ENCODE assay signal across 19 mouse cellular contexts in genomic region chr4:59890086-59890600, GRCm38 (mm10). TPM values are rescaled to one million over a fixed set of nuclear protein-coding genes. Genes with fewer than 3 reads are reported as not detected.
DNase-seq lines count a peak whose midpoint lies in the region; ATAC-seq and TF ChIP-seq lines count a peak whose summit lies in the region.
"Had no signal": no experiment of that assay in that cellular context is flagged by ENCODE, and none has a peak within 500 bp of the region (broad histone marks: within the 10 kb centered on the region; RNA-seq: fewer than 3 reads in every experiment).

No protein-coding gene starts in this region.

- no peak overlapping the region for H3K4me3 ChIP-seq in heart, postnatal 0 days (ENCODE audit: low read depth, low read length)
- H3K4me3 ChIP-seq: midbrain, embryonic 15.5 days; neural tube, embryonic 13.5 days had no signal

- peaks cover 21% of the 10 kb centered on the region for H3K36me3 ChIP-seq in heart, postnatal 0 days (replicated peaks; ENCODE audit: control insufficient read depth, insufficient read depth, low read length)

- H3K9ac ChIP-seq in heart, postnatal 0 days (replicated peaks; ENCODE audit: low read depth, low read length) = no peak overlapping the region
- H3K9ac ChIP-seq: forebrain, postnatal 0 days; liver, embryonic 14.5 days; midbrain, embryonic 15.5 days; neural tube, embryonic 13.5 days had no signal

- H3K9me3 ChIP-seq in heart, postnatal 0 days (replicated peaks; ENCODE audit: control insufficient read depth, low read length) = no peaks in the 10 kb centered on the region
- H3K9me3 ChIP-seq: midbrain, embryonic 15.5 days; neural tube, embryonic 13.5 days had no signal

- peak; percentile 93 for ATAC-seq in heart, postnatal 0 days (ENCODE audit: insufficient read depth, low read depth)
- ATAC-seq in megakaryocyte, adult 5-6 weeks (ENCODE audit: poor library complexity, severe bottlenecking) = no peak
- ATAC-seq: midbrain, embryonic 15.5 days had no signal

- H3K27ac ChIP-seq in heart, postnatal 0 days (ENCODE audit: low read depth) = peak overlapping the region; percentile 81
- H3K27ac ChIP-seq: liver, embryonic 14.5 days; midbrain, embryonic 15.5 days; neural tube, embryonic 13.5 days had no signal

- peaks cover 34% of the 10 kb centered on the region for H3K4me1 ChIP-seq in heart, postnatal 0 days (ENCODE audit: control insufficient read depth, insufficient read depth)
- H3K4me1 ChIP-seq: midbrain, embryonic 15.5 days; neural tube, embryonic 13.5 days had no signal

- TF ChIP-seq CTCF in heart, postnatal 0 days (IDR thresholded peaks at IDR 0.05; ENCODE audit: low read depth) = no peak

- WGBS in heart, postnatal 0 days = 38% methylated on average over 6 of the region's 6 CpGs

- DNase-seq in gastrocnemius, adult 18-20 months (ENCODE audit: low spot score) = peak; percentile 19
- DNase-seq in gastrocnemius, postnatal 10 days = no peak
- peak; percentile 92 for DNase-seq in cerebellum, adult 11-12 months
- DNase-seq in heart, adult 18-20 months = peak; percentile 59 to 83
- peak; percentile 67 for DNase-seq in heart, postnatal 0 days (ENCODE audit: low spot score)
- DNase-seq in urinary bladder, adult 2 months (ENCODE audit: low spot score) = no peak
- no peak for DNase-seq in frontal cortex, postnatal 14 days (ENCODE audit: low spot score in 2 of 2)
- DNase-seq: adrenal gland, postnatal 25 days; forebrain, postnatal 0 days; kidney, adult 11 months had no signal

- H3K27me3 ChIP-seq in heart, postnatal 0 days (ENCODE audit: control insufficient read depth, insufficient read depth, low read length) = no peaks in the 10 kb centered on the region
- H3K27me3 ChIP-seq: midbrain, embryonic 15.5 days; neural tube, embryonic 13.5 days had no signal

- peak; percentile 70; the same call in 1 of the 2 replicates for TF ChIP-seq EP300 in heart, postnatal 0 days (IDR thresholded peaks at IDR 0.05; ENCODE audit: low read depth)

- H3K4me2 ChIP-seq in heart, postnatal 0 days (ENCODE audit: low read depth, low read length) = no peak overlapping the region
- H3K4me2 ChIP-seq: midbrain, embryonic 15.5 days; neural tube, embryonic 13.5 days had no signal

RNA-seq across cellular contexts. Expression of gene Slc46a2, which starts 24.7 kb away (rescaled TPM):
- total RNA-seq in gastrocnemius, adult 18-20 months (2021) = not detected
- total RNA-seq in gastrocnemius, postnatal 10 days (2021) = not detected
- under 1 TPM; 0.12 to 0.15 TPM for total RNA-seq in heart, adult 18-20 months (2021)
- 0.35 and 2.5 TPM in 2 replicates for total RNA-seq in heart, postnatal 0 days (2014; rRNA removed; ENCODE audit: low replicate concordance)
- polyA plus RNA-seq in heart, postnatal 0 days (2015; fragmentation: Nextera tagmentation; extraction: Ambion mirVana) = 0.10 and 0.14 TPM in 2 replicates
- not detected in 2 replicates for total RNA-seq in megakaryocyte, adult 5-6 weeks (2015)
- total RNA-seq in megakaryocyte, adult 5-6 weeks (2017) = not detected in 2 replicates
- polyA plus RNA-seq in urinary bladder, adult 2 months (2012; rRNA removed) = 0.97 and 1.3 TPM in 2 replicates
- total RNA-seq: adrenal gland, postnatal 25 days; common myeloid progenitor, adult 5-6 weeks; forebrain, postnatal 0 days; gastrocnemius, postnatal 4 days; left cerebral cortex, postnatal 10 days had no signal
- polyA plus RNA-seq: large intestine, adult 2 months; liver, embryonic 14.5 days; neural tube, embryonic 13.5 days; spleen, adult 2 months had no signal

Comparison
In these comparisons a context has a peak if more than half of its experiments do, and no peak if none do; other contexts are left out.
1. DNase-seq: peak in gastrocnemius, adult 18-20 months (single experiment), cerebellum, adult 11-12 months (single experiment), heart, adult 18-20 months (2 of 2) and heart, postnatal 0 days (single experiment); none in gastrocnemius, postnatal 10 days (single experiment), urinary bladder, adult 2 months (single experiment) and frontal cortex, postnatal 14 days (0 of 2).